ENCODE assay signal across 9 mouse cellular contexts in genomic region chr6:125577882-125578646, GRCm38 (mm10). TPM values are rescaled to one million over a fixed set of nuclear protein-coding genes. Genes with fewer than 3 reads are reported as not detected.
A peak's percentile ranks its signal among the peaks of the same experiment; 100 is the strongest.
DNase-seq lines count a peak whose midpoint lies in the region; ATAC-seq and TF ChIP-seq lines count a peak whose summit lies in the region.
"Had no signal": no experiment of that assay in that cellular context is flagged by ENCODE, and none has a peak within 500 bp of the region (broad histone marks: within the 10 kb centered on the region; RNA-seq: fewer than 3 reads in every experiment).

No protein-coding gene starts in this region.

- DNase-seq in hindbrain, embryonic 10.5 days (ENCODE audit: low spot score), result no peak
- DNase-seq in hindbrain, embryonic 11.5 days (ENCODE audit: low spot score), result no peak
- DNase-seq in brain, embryonic 14.5 days (ENCODE audit: low read depth), result peak; percentile 88
- DNase-seq in thymus, postnatal 25 days, result no peak
- DNase-seq in adrenal gland, postnatal 36 days, result no peak
- DNase-seq: kidney, postnatal 10 days had no signal

- no peak overlapping the region for H3K4me2 ChIP-seq in hindbrain, embryonic 11.5 days (replicated peaks; ENCODE audit: low read depth, low read length)
- no peak overlapping the region for H3K4me2 ChIP-seq in forebrain, embryonic 16.5 days (ENCODE audit: low read length)
- H3K4me2 ChIP-seq in midbrain, embryonic 12.5 days (replicated peaks), result no peak overlapping the region

- ATAC-seq in hindbrain, embryonic 11.5 days (ENCODE audit: low FRiP score), result no peak
- ATAC-seq in forebrain, embryonic 16.5 days, result peak; percentile 62
- peak; percentile 62 for ATAC-seq in midbrain, embryonic 12.5 days (ENCODE audit: low FRiP score, low read depth)
- ATAC-seq in megakaryocyte, adult 5-6 weeks (ENCODE audit: poor library complexity, severe bottlenecking), result no peak

- TF ChIP-seq CTCF in brain, embryonic 14.5 days (IDR thresholded peaks at IDR 0.05; ENCODE audit: borderline replicate concordance, extremely low read depth, insufficient read depth, insufficient read length), result no peak

- H3K36me3 ChIP-seq in hindbrain, embryonic 10.5 days, result no peaks in the 10 kb centered on the region
- H3K36me3 ChIP-seq in hindbrain, embryonic 11.5 days (ENCODE audit: control insufficient read depth, insufficient read depth, low read length), result no peaks in the 10 kb centered on the region
- no peaks in the 10 kb centered on the region for H3K36me3 ChIP-seq in forebrain, embryonic 16.5 days (ENCODE audit: control insufficient read depth, insufficient read depth)
- H3K36me3 ChIP-seq in midbrain, embryonic 12.5 days, result no peaks in the 10 kb centered on the region

- no peak for TF ChIP-seq POLR2A in brain, embryonic 14.5 days (IDR thresholded peaks at IDR 0.05; ENCODE audit: borderline replicate concordance, extremely low read depth, insufficient read depth, insufficient read length, poor library complexity, severe bottlenecking)

- H3K9ac ChIP-seq in hindbrain, embryonic 11.5 days (ENCODE audit: low read depth, low read length), result no peak overlapping the region
- H3K9ac ChIP-seq in forebrain, embryonic 16.5 days (replicated peaks; ENCODE audit: low read depth, low read length), result no peak overlapping the region
- no peak overlapping the region for H3K9ac ChIP-seq in midbrain, embryonic 12.5 days (replicated peaks)

- WGBS in hindbrain, embryonic 10.5 days, result 31% methylated on average over 11 of the region's 11 CpGs
- 26% methylated on average over 11 of the region's 11 CpGs for WGBS in hindbrain, embryonic 11.5 days
- WGBS in forebrain, embryonic 16.5 days, result 20% methylated on average over 11 of the region's 11 CpGs
- WGBS in midbrain, embryonic 12.5 days, result 14% methylated on average over 11 of the region's 11 CpGs

- no peak overlapping the region for H3K4me3 ChIP-seq in hindbrain, embryonic 10.5 days
- no peak overlapping the region for H3K4me3 ChIP-seq in hindbrain, embryonic 11.5 days (ENCODE audit: low read depth, low read length)
- H3K4me3 ChIP-seq in forebrain, embryonic 16.5 days (replicated peaks; ENCODE audit: low read length), result no peak overlapping the region
- H3K4me3 ChIP-seq in midbrain, embryonic 12.5 days, result no peak overlapping the region

- peaks cover 22% of the 10 kb centered on the region for H3K4me1 ChIP-seq in hindbrain, embryonic 10.5 days (replicated peaks)
- H3K4me1 ChIP-seq in hindbrain, embryonic 11.5 days (replicated peaks; ENCODE audit: control insufficient read depth, insufficient read depth, low read length), result 0 out of 2 replicates have a peak, but pooled peaks cover 2% of the 10 kb centered on the region
- peaks cover 11% of the 10 kb centered on the region for H3K4me1 ChIP-seq in forebrain, embryonic 16.5 days (replicated peaks; ENCODE audit: control insufficient read depth, insufficient read depth, low read length)
- H3K4me1 ChIP-seq in midbrain, embryonic 12.5 days, result peaks cover 17% of the 10 kb centered on the region

- H3K9me3 ChIP-seq in hindbrain, embryonic 10.5 days, result no peaks in the 10 kb centered on the region
- no peaks in the 10 kb centered on the region for H3K9me3 ChIP-seq in hindbrain, embryonic 11.5 days (ENCODE audit: control insufficient read depth, low read length)
- H3K9me3 ChIP-seq in forebrain, embryonic 16.5 days (ENCODE audit: control insufficient read depth, low read length), result no peaks in the 10 kb centered on the region
- no peaks in the 10 kb centered on the region for H3K9me3 ChIP-seq in midbrain, embryonic 12.5 days

- H3K27ac ChIP-seq in hindbrain, embryonic 10.5 days, result peak overlapping the region; percentile 70
- no peak overlapping the region for H3K27ac ChIP-seq in hindbrain, embryonic 11.5 days (ENCODE audit: low read depth, low read length)
- H3K27ac ChIP-seq in forebrain, embryonic 16.5 days (ENCODE audit: low read length), result no peak overlapping the region
- peak overlapping the region; percentile 61 for H3K27ac ChIP-seq in midbrain, embryonic 12.5 days (replicated peaks)

- H3K27me3 ChIP-seq in hindbrain, embryonic 10.5 days (ENCODE audit: insufficient read depth, poor library complexity, severe bottlenecking), result no peaks in the 10 kb centered on the region
- no peaks in the 10 kb centered on the region for H3K27me3 ChIP-seq in hindbrain, embryonic 11.5 days (ENCODE audit: control insufficient read depth, insufficient read depth, low read length)
- no peaks in the 10 kb centered on the region for H3K27me3 ChIP-seq in forebrain, embryonic 16.5 days (replicated peaks; ENCODE audit: control insufficient read depth, insufficient read depth, low read length)
- H3K27me3 ChIP-seq in midbrain, embryonic 12.5 days, result no peaks in the 10 kb centered on the region; the same call in 1 of the 2 replicates

RNA-seq across cellular contexts. Expression of gene Vwf, which starts 31.5 kb away (rescaled TPM):
- 3.9 and 7.1 TPM in 2 replicates for polyA plus RNA-seq in hindbrain, embryonic 10.5 days (2016; fragmentation: Nextera tagmentation; extraction: Ambion mirVana)
- polyA plus RNA-seq in hindbrain, embryonic 11.5 days (2014; fragmentation: Nextera tagmentation; extraction: Ambion mirVana), result 10.3 and 10.7 TPM in 2 replicates
- polyA plus RNA-seq in brain, embryonic 14.5 days (2012; rRNA removed), result 5.8 and 18.9 TPM in 2 replicates
- polyA plus RNA-seq in forebrain, embryonic 16.5 days (2015; fragmentation: Nextera tagmentation; extraction: Ambion mirVana), result 6.3 and 9.8 TPM in 2 replicates
- polyA plus RNA-seq in midbrain, embryonic 12.5 days (2016; fragmentation: Nextera tagmentation; extraction: Ambion mirVana), result 11.3 and 15.3 TPM in 2 replicates
- 0.18 and 1.6 TPM in 2 replicates for total RNA-seq in megakaryocyte, adult 5-6 weeks (2015)
- total RNA-seq in megakaryocyte, adult 5-6 weeks (2017), result 0.26 and 0.49 TPM in 2 replicates
- 1 to 10 TPM; 7.6 to 7.9 TPM for total RNA-seq in adrenal gland, postnatal 36 days (2021)

Comparison
In these comparisons a context has a peak if more than half of its experiments do, and no peak if none do; other contexts are left out.
1. H3K27ac ChIP-seq: peak in hindbrain, embryonic 10.5 days (single experiment) and midbrain, embryonic 12.5 days (single experiment); none in hindbrain, embryonic 11.5 days (single experiment) and forebrain, embryonic 16.5 days (single experiment).
2. ATAC-seq: peak in forebrain, embryonic 16.5 days (single experiment) and midbrain, embryonic 12.5 days (single experiment); none in hindbrain, embryonic 11.5 days (single experiment) and megakaryocyte, adult 5-6 weeks (single experiment).